Mouse (Mus musculus) MEL (cell line): ENCODE measurements around the gene Mstn. TPM values are rescaled to one million over a fixed set of nuclear protein-coding genes. Genes with fewer than 3 reads are reported as not detected.

ENCODE experiments used
- DNase-seq: peaks from one replicate; pipeline ENCODE4 v3.0.0; 2011; ENCODE audit warnings: low read depth, low spot score
- H3K27ac ChIP-seq: 2 replicates; pipeline ENCODE4 v1.5.1; 2012; ENCODE audit warnings: low read depth, mild to moderate bottlenecking, control low read depth, low read length, moderate library complexity; ENCODE audit not compliant: control insufficient read depth
- H3K27me3 ChIP-seq, 2 experiments: fragments of 150-350 bp in 1 of 2; sonication (generic) in 1 of 2; 2 replicates each; pipeline ENCODE4 v1.6.1; 2012; ENCODE audit warnings: low read length in 2 of 2, mild to moderate bottlenecking in 2 of 2, improper control_type of control experiment in 1 of 2, moderate library complexity in 1 of 2; ENCODE audit not compliant: insufficient read depth in 2 of 2, control insufficient read depth in 1 of 2
- H3K36me3 ChIP-seq, 2 experiments: 2 replicates each; pipeline ENCODE4 v1.6.1; 2012 to 2014; ENCODE audit warnings: low read length in 2 of 2, improper control_type of control experiment in 1 of 2, inconsistent platforms in 1 of 2, mild to moderate bottlenecking in 1 of 2; ENCODE audit not compliant: insufficient read depth in 2 of 2, control insufficient read depth in 1 of 2
- H3K4me1 ChIP-seq, 2 experiments: fragments of 150-350 bp in 1 of 2; sonication (generic) in 1 of 2; 2 replicates each; pipeline ENCODE4 v1.6.1; 2012; ENCODE audit warnings: low read length in 2 of 2, improper control_type of control experiment in 1 of 2, mild to moderate bottlenecking in 1 of 2; ENCODE audit not compliant: insufficient read depth in 2 of 2, control insufficient read depth in 1 of 2
- H3K4me3 ChIP-seq, 2 experiments: fragments of 150-350 bp in 1 of 2; sonication (generic) in 1 of 2; 2 replicates each; pipeline ENCODE4 v1.5.1; 2012; ENCODE audit warnings: low read depth in 2 of 2, low read length in 2 of 2, mild to moderate bottlenecking in 2 of 2, moderate library complexity in 2 of 2, control low read depth in 1 of 2, improper control_type of control experiment in 1 of 2; ENCODE audit not compliant: control insufficient read depth in 1 of 2, insufficient read depth in 1 of 2
- H3K79me2 ChIP-seq: 2 replicates; pipeline ENCODE4 v1.6.1; 2012; ENCODE audit warnings: mild to moderate bottlenecking, low read length, moderate library complexity; ENCODE audit not compliant: control insufficient read depth, poor library complexity, insufficient read depth
- H3K9ac ChIP-seq: 2 replicates; pipeline ENCODE4 v1.6.1; 2012; ENCODE audit warnings: low read depth, mild to moderate bottlenecking, control low read depth, low read length, moderate library complexity; ENCODE audit not compliant: control insufficient read depth, poor library complexity, severe bottlenecking
- H3K9me3 ChIP-seq: fragments of 150-350 bp; sonication (generic); replicated peaks from 2 replicates; pipeline ENCODE4 v1.6.1; 2012; ENCODE audit warnings: mild to moderate bottlenecking, low read length, improper control_type of control experiment, moderate library complexity; ENCODE audit not compliant: insufficient read depth
- CHD2 ChIP-seq: IDR thresholded peaks from 2 replicates; pipeline ENCODE4 v1.6.1; 2011; ENCODE audit warnings: low read length, improper control_type of control experiment
- CTCF ChIP-seq, 3 experiments: IDR thresholded peaks in 2 of 3; conservative IDR thresholded peaks in 1 of 3; 2 replicates each; pipeline ENCODE4 v1.5.1; 2011 to 2012; ENCODE audit warnings: low read length in 3 of 3, low read depth in 2 of 3, mild to moderate bottlenecking in 2 of 3, improper control_type of control experiment in 1 of 3, inconsistent platforms in 1 of 3, mixed read lengths in 1 of 3, moderate library complexity in 1 of 3; ENCODE audit not compliant: control insufficient read depth in 1 of 3, insufficient read depth in 1 of 3, poor library complexity in 1 of 3, severe bottlenecking in 1 of 3
- ELF1 ChIP-seq: IDR thresholded peaks from 2 replicates; pipeline ENCODE4 v1.6.1; 2014; ENCODE audit warnings: low read depth, mild to moderate bottlenecking, inconsistent platforms, low read length, improper control_type of control experiment, moderate library complexity
- ETS1 ChIP-seq: IDR thresholded peaks from 2 replicates; pipeline ENCODE4 v1.6.1; 2012; ENCODE audit warnings: low read depth, mild to moderate bottlenecking, inconsistent platforms, low read length, improper control_type of control experiment, moderate library complexity
- GATA1 ChIP-seq: IDR thresholded peaks from 2 replicates; pipeline ENCODE4 v1.6.1; 2011; ENCODE audit warnings: low read depth, low read length, improper control_type of control experiment
- HCFC1 ChIP-seq: IDR thresholded peaks from 2 replicates; pipeline ENCODE4 v1.6.1; 2012; ENCODE audit warnings: low read depth, mild to moderate bottlenecking, inconsistent platforms, low read length, improper control_type of control experiment, moderate library complexity
- JUND ChIP-seq: IDR thresholded peaks from 2 replicates; pipeline ENCODE4 v1.6.1; 2011; ENCODE audit warnings: low read depth, mild to moderate bottlenecking, improper control_type of control experiment, low read length
- KAT2A ChIP-seq: conservative IDR thresholded peaks from 2 replicates; pipeline ENCODE4 v1.6.1; 2012; ENCODE audit warnings: low read depth, low read length, improper control_type of control experiment, inconsistent platforms
- MAX ChIP-seq: IDR thresholded peaks from 2 replicates; pipeline ENCODE4 v1.6.1; 2011; ENCODE audit warnings: low read length, improper control_type of control experiment
- MEF2A ChIP-seq: IDR thresholded peaks from 2 replicates; pipeline ENCODE4 v1.6.1; 2014; ENCODE audit warnings: low read depth, mild to moderate bottlenecking, inconsistent platforms, low read length, improper control_type of control experiment; ENCODE audit not compliant: poor library complexity, insufficient replicate concordance, severe bottlenecking; ENCODE audit errors: extremely low read depth
- MXI1 ChIP-seq: IDR thresholded peaks from 2 replicates; pipeline ENCODE4 v1.6.1; 2011; ENCODE audit warnings: mild to moderate bottlenecking, low read depth, low read length, improper control_type of control experiment
- POLR2A ChIP-seq, 2 experiments: IDR thresholded peaks; 2 replicates each; pipeline ENCODE4 v1.6.1; 2011 to 2012; ENCODE audit warnings: low read length in 2 of 2, mild to moderate bottlenecking in 2 of 2, control low read depth in 1 of 2, improper control_type of control experiment in 1 of 2, low read depth in 1 of 2, moderate library complexity in 1 of 2; ENCODE audit not compliant: control insufficient read depth in 1 of 2, insufficient read depth in 1 of 2, poor library complexity in 1 of 2
- POLR2AphosphoS2 ChIP-seq: IDR thresholded peaks from 2 replicates; pipeline ENCODE4 v1.6.1; 2011; ENCODE audit warnings: low read length, improper control_type of control experiment
- RAD21 ChIP-seq: IDR thresholded peaks from 2 replicates; pipeline ENCODE4 v1.6.1; 2011; ENCODE audit warnings: mild to moderate bottlenecking, low read depth, low read length, improper control_type of control experiment
- RCOR1 ChIP-seq: IDR thresholded peaks from 2 replicates; pipeline ENCODE4 v1.6.1; 2012; ENCODE audit warnings: low read depth, mild to moderate bottlenecking, inconsistent platforms, low read length, improper control_type of control experiment
- SMC3 ChIP-seq: IDR thresholded peaks from 2 replicates; pipeline ENCODE4 v1.6.1; 2011; ENCODE audit warnings: low read depth, low read length, improper control_type of control experiment
- TAL1 ChIP-seq: IDR thresholded peaks from 2 replicates; pipeline ENCODE4 v1.6.1; 2012; ENCODE audit warnings: mild to moderate bottlenecking, inconsistent platforms, low read length, moderate library complexity, mixed read lengths
- TBP ChIP-seq: IDR thresholded peaks from 2 replicates; pipeline ENCODE4 v1.8.0; 2011; ENCODE audit warnings: low read depth, low read length, improper control_type of control experiment
- UBTF ChIP-seq: IDR thresholded peaks from 2 replicates; pipeline ENCODE4 v1.6.1; 2012; ENCODE audit warnings: low read depth, mild to moderate bottlenecking, inconsistent platforms, low read length, improper control_type of control experiment, moderate library complexity, borderline replicate concordance; ENCODE audit not compliant: insufficient read depth
- polyA plus RNA-seq, 2 experiments: library from polyadenylated mRNA; stranded (reverse) in 1 of 2; unstranded in 1 of 2; fragments of >175 nt in 1 of 2; fragments of >200 nt in 1 of 2; gene quantifications; 2 replicates each; pipeline versions ENCODE4 v1.2.1 to v1.2.4; 2012; ENCODE audit warnings: low replicate concordance in 2 of 2, low read depth in 1 of 2; ENCODE audit not compliant: insufficient read length in 2 of 2, insufficient read depth in 1 of 2, missing spikeins in 1 of 2
- total RNA-seq: library from RNA; depleted of rRNA; stranded (reverse); fragments of 300-350 nt; gene quantifications from 2 replicates; pipeline ENCODE4 v1.2.3, GENCODE M21; 2012

The Mstn gene
- total and polyA plus RNA-seq, 3 experiments = not detected

GRCm38 (mm10) chr1:53037443-53037871 is 24.0 kb upstream of the Mstn start:
- no peaks in the 10 kb centered on the region for H3K9me3 ChIP-seq

GRCm38 (mm10) chr1:53049763-53050427 is 11.5 kb upstream of the Mstn start:
- H3K9me3 ChIP-seq = no peaks in the 10 kb centered on the region
- DNase-seq = no peak
- H3K4me3 ChIP-seq = no peak overlapping the region
- H3K4me1 ChIP-seq = no peaks in the 10 kb centered on the region
- H3K36me3 ChIP-seq = no peaks in the 10 kb centered on the region
- no peak for TF ChIP-seq GATA1
- no peak for TF ChIP-seq UBTF
- no peak for TF ChIP-seq CTCF (IDR thresholded peaks at IDR 0.05 in 2 of 3, conservative IDR thresholded peaks at IDR 0.05 in 1 of 3; ENCODE audit: control insufficient read depth in 1 of 3, insufficient read depth in 1 of 3, low read depth in 2 of 3, low read length in 3 of 3, poor library complexity in 1 of 3, severe bottlenecking in 1 of 3)
- TF ChIP-seq ETS1 = no peak
- TF ChIP-seq ELF1 = no peak
- TF ChIP-seq RAD21 = no peak
- no peak for TF ChIP-seq MEF2A
- TF ChIP-seq SMC3 = no peak
- no peak for TF ChIP-seq TBP
- TF ChIP-seq TAL1 = no peak
- no peak for TF ChIP-seq POLR2A (IDR thresholded peaks at IDR 0.05; ENCODE audit: control insufficient read depth in 1 of 2, insufficient read depth in 1 of 2, low read depth in 1 of 2, low read length in 2 of 2, poor library complexity in 1 of 2)
- TF ChIP-seq MAX = no peak
- no peak for TF ChIP-seq HCFC1
- TF ChIP-seq CHD2 = no peak
- no peak for TF ChIP-seq JUND
- TF ChIP-seq KAT2A = no peak
- TF ChIP-seq POLR2AphosphoS2 = no peak
- TF ChIP-seq, all 39 proteins: peak for 0
- Histone ChIP-seq H3K27me3 (peaks cover 0 to 4% of the 10 kb centered on the region in 2 experiments; a peak in 2 of 4 replicates), H3K9ac (no peak overlapping the region), H3K27ac (no peak overlapping the region), H3K79me2 (no peaks in the 10 kb centered on the region)

More at GRCm38 (mm10) chr1:53037443-53037871, 24.0 kb upstream of the Mstn start:
- DNase-seq = no peak
- Histone ChIP-seq H3K79me2 (no peaks in the 10 kb centered on the region), H3K4me1 (no peaks in the 10 kb centered on the region), H3K9ac (no peak overlapping the region)
- no peak for TF ChIP-seq ELF1
- TF ChIP-seq POLR2AphosphoS2 = no peak
- no peak for TF ChIP-seq RCOR1
- TF ChIP-seq POLR2A (IDR thresholded peaks at IDR 0.05; ENCODE audit: control insufficient read depth in 1 of 2, insufficient read depth in 1 of 2, low read depth in 1 of 2, low read length in 2 of 2, poor library complexity in 1 of 2) = no peak
- TF ChIP-seq MXI1 = no peak
- TF ChIP-seq HCFC1 = no peak
- TF ChIP-seq, all 39 proteins: peak for 0
- no peak overlapping the region for H3K4me3 ChIP-seq
- no peaks in the 10 kb centered on the region for H3K36me3 ChIP-seq
- H3K27me3 ChIP-seq = peaks cover 5% of the 10 kb centered on the region in 2 experiments; a peak in 3 of 4 replicates
- no peak overlapping the region for H3K27ac ChIP-seq
